Mouse (Mus musculus): ENCODE data around the gene Nol4l. TPM values are rescaled to one million over a fixed set of nuclear protein-coding genes. Genes with fewer than 3 reads are reported as not detected.

Gene Nol4l
- polyA plus RNA-seq, 1 experiment from 2014 or later = 7.0 TPM

- peak overlapping the region; percentile 94 for H3K27ac ChIP-seq (ENCODE audit: low read length)
- no peak overlapping the region for H3K4me3 ChIP-seq (ENCODE audit: low read length)
- no peaks in the 10 kb centered on the region for H3K27me3 ChIP-seq (ENCODE audit: control insufficient read depth, insufficient read depth, low read length)
- H3K36me3 ChIP-seq (ENCODE audit: control insufficient read depth, insufficient read depth) = no peaks in the 10 kb centered on the region
- no peaks in the 10 kb centered on the region for H3K9me3 ChIP-seq (replicated peaks; ENCODE audit: control insufficient read depth, low read length)
- H3K9ac ChIP-seq (ENCODE audit: low read length) = peak overlapping the region; percentile 23
- H3K4me2 ChIP-seq (ENCODE audit: low read depth, low read length) = peak overlapping the region; percentile 48
- H3K4me1 ChIP-seq (ENCODE audit: control insufficient read depth, insufficient read depth, low read length) = peaks cover 89% of the 10 kb centered on the region
- peak; percentile 20; the same call in 1 of the 2 replicates for ATAC-seq (replicated peaks; ENCODE audit: extremely low read depth, insufficient read depth, low FRiP score)
- 17% methylated on average over 2 of the region's 2 CpGs for WGBS
Measured at GRCm38 (mm10) chr2:153437306-153437659, 92.5 kb downstream of the Nol4l start.

- Histone ChIP-seq H3K36me3 (ENCODE audit: control insufficient read depth, insufficient read depth) (no peaks in the 10 kb centered on the region), H3K9me3 (replicated peaks; ENCODE audit: control insufficient read depth, low read length) (no peaks in the 10 kb centered on the region), H3K4me3 (ENCODE audit: low read length) (no peak overlapping the region), H3K9ac (ENCODE audit: low read length) (peak overlapping the region; percentile 24), H3K27me3 (ENCODE audit: control insufficient read depth, insufficient read depth, low read length) (no peaks in the 10 kb centered on the region), H3K27ac (ENCODE audit: low read length) (peak overlapping the region; percentile 94), H3K4me2 (ENCODE audit: low read depth, low read length) (peak overlapping the region; percentile 48), H3K4me1 (ENCODE audit: control insufficient read depth, insufficient read depth, low read length) (peaks cover 87% of the 10 kb centered on the region)
- peak; percentile 76 for ATAC-seq (replicated peaks; ENCODE audit: extremely low read depth, insufficient read depth, low FRiP score)
- 8% methylated on average over 6 of the region's 6 CpGs for WGBS
Measured at GRCm38 (mm10) chr2:153436641-153437305, 93.0 kb downstream of the Nol4l start.

GRCm38 (mm10) chr2:153434880-153435831 lies 94.6 kb downstream of the Nol4l start:
- Histone ChIP-seq H3K4me2 (ENCODE audit: low read depth, low read length) (no peak overlapping the region), H3K36me3 (ENCODE audit: control insufficient read depth, insufficient read depth) (no peaks in the 10 kb centered on the region), H3K27ac (ENCODE audit: low read length) (peak overlapping the region; percentile 94), H3K9ac (ENCODE audit: low read length) (0 out of 2 replicates have a peak overlapping the region, but pooled peaks have one; percentile 14), H3K27me3 (ENCODE audit: control insufficient read depth, insufficient read depth, low read length) (no peaks in the 10 kb centered on the region), H3K9me3 (replicated peaks; ENCODE audit: control insufficient read depth, low read length) (no peaks in the 10 kb centered on the region), H3K4me1 (ENCODE audit: control insufficient read depth, insufficient read depth, low read length) (peaks cover 72% of the 10 kb centered on the region), H3K4me3 (ENCODE audit: low read length) (no peak overlapping the region)
- ATAC-seq (replicated peaks; ENCODE audit: extremely low read depth, insufficient read depth, low FRiP score) = no peak
- 46% methylated on average over 9 of the region's 9 CpGs for WGBS

GRCm38 (mm10) chr2:153433859-153434258 lies 95.9 kb downstream of the Nol4l start:
- Histone ChIP-seq H3K9ac (ENCODE audit: low read length) (no peak overlapping the region), H3K27me3 (ENCODE audit: control insufficient read depth, insufficient read depth, low read length) (no peaks in the 10 kb centered on the region)
- no peak for ATAC-seq (replicated peaks; ENCODE audit: extremely low read depth, insufficient read depth, low FRiP score)

GRCm38 (mm10) chr2:153432492-153432891 lies 97.3 kb downstream of the Nol4l start:
- 0 out of 2 replicates have a peak overlapping the region, but pooled peaks have one; percentile 4 for H3K9ac ChIP-seq (ENCODE audit: low read length)
- ATAC-seq (replicated peaks; ENCODE audit: extremely low read depth, insufficient read depth, low FRiP score) = no peak

More at GRCm38 (mm10) chr2:153433859-153434258, 95.9 kb downstream of the Nol4l start:
- H3K4me3 ChIP-seq (ENCODE audit: low read length) = no peak overlapping the region
- H3K4me2 ChIP-seq (ENCODE audit: low read depth, low read length) = no peak overlapping the region
- H3K36me3 ChIP-seq (ENCODE audit: control insufficient read depth, insufficient read depth) = no peaks in the 10 kb centered on the region
- H3K27ac ChIP-seq (ENCODE audit: low read length) = no peak overlapping the region
- no peaks in the 10 kb centered on the region for H3K9me3 ChIP-seq (replicated peaks; ENCODE audit: control insufficient read depth, low read length)
- H3K4me1 ChIP-seq (ENCODE audit: control insufficient read depth, insufficient read depth, low read length) = peaks cover 67% of the 10 kb centered on the region
- 39% methylated on average over 3 of the region's 3 CpGs for WGBS

GRCm38 (mm10) chr2:153430571-153430970 lies 99.2 kb downstream of the Nol4l start:
- H3K27ac ChIP-seq (ENCODE audit: low read length) = no peak overlapping the region
- 100% methylated on average over 1 of the region's 1 CpGs for WGBS

More at GRCm38 (mm10) chr2:153432492-153432891, 97.3 kb downstream of the Nol4l start:
- Histone ChIP-seq H3K27me3 (ENCODE audit: control insufficient read depth, insufficient read depth, low read length) (no peaks in the 10 kb centered on the region), H3K4me1 (ENCODE audit: control insufficient read depth, insufficient read depth, low read length) (peaks cover 68% of the 10 kb centered on the region), H3K9me3 (replicated peaks; ENCODE audit: control insufficient read depth, low read length) (no peaks in the 10 kb centered on the region), H3K4me2 (ENCODE audit: low read depth, low read length) (no peak overlapping the region), H3K4me3 (ENCODE audit: low read length) (no peak overlapping the region), H3K27ac (ENCODE audit: low read length) (peak overlapping the region; percentile 68), H3K36me3 (ENCODE audit: control insufficient read depth, insufficient read depth) (peaks cover 1% of the 10 kb centered on the region; the same call in 1 of the 2 replicates)
- WGBS = 40% methylated on average over 7 of the region's 7 CpGs

GRCm38 (mm10) chr2:153428485-153428884 lies 101.3 kb downstream of the Nol4l start:
- peaks cover 57% of the 10 kb centered on the region for H3K4me1 ChIP-seq (ENCODE audit: control insufficient read depth, insufficient read depth, low read length)
- H3K9me3 ChIP-seq (replicated peaks; ENCODE audit: control insufficient read depth, low read length) = no peaks in the 10 kb centered on the region
- H3K27me3 ChIP-seq (ENCODE audit: control insufficient read depth, insufficient read depth, low read length) = no peaks in the 10 kb centered on the region
- no peak overlapping the region for H3K4me3 ChIP-seq (ENCODE audit: low read length)
- peaks cover 5% of the 10 kb centered on the region; the same call in 1 of the 2 replicates for H3K36me3 ChIP-seq (ENCODE audit: control insufficient read depth, insufficient read depth)
- no peak overlapping the region for H3K4me2 ChIP-seq (ENCODE audit: low read depth, low read length)
- H3K9ac ChIP-seq (ENCODE audit: low read length) = no peak overlapping the region
- H3K27ac ChIP-seq (ENCODE audit: low read length) = peak overlapping the region; percentile 23; the same call in 1 of the 2 replicates
- ATAC-seq (replicated peaks; ENCODE audit: extremely low read depth, insufficient read depth, low FRiP score) = no peak
- 36% methylated on average over 2 of the region's 2 CpGs for WGBS

More at GRCm38 (mm10) chr2:153430571-153430970, 99.2 kb downstream of the Nol4l start:
- peaks cover 64% of the 10 kb centered on the region for H3K4me1 ChIP-seq (ENCODE audit: control insufficient read depth, insufficient read depth, low read length)
- ATAC-seq (replicated peaks; ENCODE audit: extremely low read depth, insufficient read depth, low FRiP score) = no peak
- H3K36me3 ChIP-seq (ENCODE audit: control insufficient read depth, insufficient read depth) = peaks cover 5% of the 10 kb centered on the region; the same call in 1 of the 2 replicates
- no peak overlapping the region for H3K4me3 ChIP-seq (ENCODE audit: low read length)
- no peak overlapping the region for H3K4me2 ChIP-seq (ENCODE audit: low read depth, low read length)
- no peaks in the 10 kb centered on the region for H3K27me3 ChIP-seq (ENCODE audit: control insufficient read depth, insufficient read depth, low read length)
- no peaks in the 10 kb centered on the region for H3K9me3 ChIP-seq (replicated peaks; ENCODE audit: control insufficient read depth, low read length)
- H3K9ac ChIP-seq (ENCODE audit: low read length) = no peak overlapping the region

- Histone ChIP-seq H3K9me3 (replicated peaks; ENCODE audit: control insufficient read depth, low read length) (no peaks in the 10 kb centered on the region), H3K4me1 (ENCODE audit: control insufficient read depth, insufficient read depth, low read length) (peaks cover 56% of the 10 kb centered on the region), H3K4me2 (ENCODE audit: low read depth, low read length) (no peak overlapping the region), H3K4me3 (ENCODE audit: low read length) (no peak overlapping the region), H3K27me3 (ENCODE audit: control insufficient read depth, insufficient read depth, low read length) (no peaks in the 10 kb centered on the region), H3K36me3 (ENCODE audit: control insufficient read depth, insufficient read depth) (peaks cover 5% of the 10 kb centered on the region; the same call in 1 of the 2 replicates), H3K9ac (ENCODE audit: low read length) (no peak overlapping the region), H3K27ac (ENCODE audit: low read length) (peak overlapping the region; percentile 47)
- no peak for ATAC-seq (replicated peaks; ENCODE audit: extremely low read depth, insufficient read depth, low FRiP score)
- 10% methylated on average over 2 of the region's 2 CpGs for WGBS
Measured at GRCm38 (mm10) chr2:153426931-153427330, 102.8 kb downstream of the Nol4l start.
